Mouse (Mus musculus) lung, embryonic 15.5 days (tissue): ENCODE results near the gene Vkorc1l1. TPM values are rescaled to one million over a fixed set of nuclear protein-coding genes. Genes with fewer than 3 reads are reported as not detected.
A peak's percentile ranks its signal among the peaks of the same experiment; 100 is the strongest.

Experiments
- ATAC-seq: fragments of 200-750 bp; cut with Nextera tagmentation; 2 replicates; pipeline ENCODE4 v1.8.0; 2017; ENCODE audit warnings: moderate number of reproducible peaks, borderline replicate concordance; ENCODE audit not compliant: low FRiP score, low TSS enrichment; ENCODE audit errors: extremely low read depth
- H3K27ac ChIP-seq: fragments of 300-500 bp; sonication (generic); 2 replicates; pipeline ENCODE4 v1.5.1; 2015; ENCODE audit warnings: moderate library complexity, mild to moderate bottlenecking, inconsistent platforms
- H3K27me3 ChIP-seq: fragments of 300-500 bp; sonication (generic); 2 replicates; pipeline ENCODE4 v1.6.1; 2015; ENCODE audit warnings: inconsistent platforms
- H3K36me3 ChIP-seq: fragments of 300-500 bp; sonication (generic); 2 replicates; pipeline ENCODE4 v1.6.1; 2015; ENCODE audit warnings: inconsistent platforms
- H3K4me1 ChIP-seq: fragments of 300-500 bp; sonication (generic); 2 replicates; pipeline ENCODE4 v1.6.1; 2015; ENCODE audit warnings: inconsistent platforms
- H3K4me2 ChIP-seq: fragments of 300-500 bp; sonication (generic); 2 replicates; pipeline ENCODE4 v1.6.1; 2015; ENCODE audit warnings: inconsistent platforms, mild to moderate bottlenecking, moderate library complexity
- H3K4me3 ChIP-seq: fragments of 300-500 bp; sonication (generic); 2 replicates; pipeline ENCODE4 v1.5.1; 2015; ENCODE audit warnings: mild to moderate bottlenecking, inconsistent platforms
- H3K9ac ChIP-seq: fragments of 300-500 bp; sonication (generic); 2 replicates; pipeline ENCODE4 v1.6.1; 2015; ENCODE audit warnings: inconsistent platforms
- H3K9me3 ChIP-seq: fragments of 300-500 bp; sonication (generic); 2 replicates; pipeline ENCODE4 v1.6.1; 2016; ENCODE audit warnings: inconsistent platforms
- WGBS: fragments of 180-500 bp; shearing (Covaris S2); methylation state at CpG from one replicate; pipeline ENCODE4 v1.1.7; 2015; 5-methylcytosine and 5-hydroxymethylcytosine counted together
- polyA plus RNA-seq: library from polyadenylated mRNA; unstranded; fragments of >200 nt; fragmentation: Nextera tagmentation; extraction: Ambion mirVana; gene quantifications from 2 replicates; pipeline ENCODE4 v1.2.1, GENCODE M21; 2015

The Vkorc1l1 gene
- polyA plus RNA-seq, 1 experiment from 2014 or later = 24.8 TPM

DNA sequence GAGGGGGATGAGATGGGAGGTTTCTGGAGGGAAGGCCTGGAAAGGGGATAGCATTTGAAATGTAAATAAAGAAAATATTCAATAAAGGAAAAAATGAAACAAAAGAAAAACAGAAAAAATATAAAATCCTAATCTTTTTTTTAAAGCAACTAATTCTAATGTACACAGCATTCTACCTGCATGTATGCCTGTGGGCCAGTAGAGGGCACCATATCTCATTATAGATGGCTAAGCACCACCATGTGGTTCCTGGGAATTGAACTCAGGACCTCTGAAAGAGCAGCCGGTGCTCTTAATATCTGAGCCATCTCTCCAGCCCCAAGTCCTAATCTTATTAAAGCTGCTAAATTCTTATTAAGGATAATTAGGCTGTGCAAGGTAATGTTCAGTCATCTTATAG, 65.6 kb downstream of the Vkorc1l1 start:
- Histone ChIP-seq H3K4me1 (peaks cover 9% of the 10 kb centered on the region), H3K27me3 (no peaks in the 10 kb centered on the region), H3K9me3 (0 out of 2 replicates have a peak, but pooled peaks cover 2% of the 10 kb centered on the region), H3K27ac (no peak overlapping the region), H3K9ac (no peak overlapping the region), H3K4me3 (no peak overlapping the region), H3K4me2 (no peak overlapping the region), H3K36me3 (peaks cover 8% of the 10 kb centered on the region; the same call in 1 of the 2 replicates)
- ATAC-seq = no peak
- 86% methylated on average over 1 of the region's 1 CpGs for WGBS

DNA sequence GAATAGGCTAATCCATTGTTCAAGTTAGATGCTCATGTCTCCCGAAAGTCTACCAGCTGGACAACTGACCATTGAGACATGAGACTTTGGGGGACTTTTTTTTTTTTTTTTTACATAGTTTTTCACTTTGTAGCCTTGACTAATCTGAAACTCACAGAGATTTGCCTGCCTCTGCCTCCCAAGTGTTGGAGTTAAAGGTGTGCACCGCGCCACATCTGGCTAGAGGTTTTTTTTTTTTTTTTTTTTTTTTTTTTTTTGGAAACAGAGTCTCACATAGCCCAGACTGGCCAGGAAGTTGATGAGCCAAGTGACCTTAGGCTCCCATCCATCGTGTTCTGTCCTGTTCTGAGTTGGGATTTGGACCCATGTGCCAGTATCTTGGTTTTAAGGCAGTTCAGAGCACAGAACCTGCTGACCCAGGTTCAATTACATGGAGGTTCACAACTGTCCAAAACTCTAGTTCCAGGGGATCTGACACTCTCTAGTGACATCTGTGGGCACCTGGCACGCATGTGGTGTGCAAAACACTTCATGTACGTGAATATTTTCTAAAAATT, 66.3 kb downstream of the Vkorc1l1 start:
- Histone ChIP-seq H3K27me3 (no peaks in the 10 kb centered on the region), H3K4me1 (peaks cover 6% of the 10 kb centered on the region), H3K4me3 (no peak overlapping the region), H3K9ac (no peak overlapping the region), H3K27ac (no peak overlapping the region), H3K4me2 (no peak overlapping the region), H3K9me3 (0 out of 2 replicates have a peak, but pooled peaks cover 2% of the 10 kb centered on the region), H3K36me3 (peaks cover 8% of the 10 kb centered on the region; the same call in 1 of the 2 replicates)
- ATAC-seq = no peak
- 85% methylated on average over 6 of the region's 6 CpGs for WGBS

DNA sequence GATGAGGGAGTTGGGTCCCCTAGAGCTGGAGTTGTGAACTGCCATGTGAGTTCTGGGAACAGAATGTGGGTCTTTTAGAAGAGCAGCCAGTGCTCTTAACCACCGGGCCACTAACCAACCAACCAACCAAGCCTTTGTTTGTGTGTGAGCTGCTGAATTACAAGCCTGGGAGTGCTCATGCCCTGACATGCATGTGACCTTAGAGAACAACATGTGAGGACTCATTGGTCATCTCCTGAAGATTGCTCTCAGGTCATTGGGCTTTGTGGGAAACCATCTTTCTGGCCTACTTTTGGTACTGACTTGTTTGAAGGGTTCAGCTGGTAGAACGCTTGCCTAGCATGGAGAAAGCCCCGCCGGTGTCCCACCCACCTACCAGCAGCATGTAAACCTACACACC, 68.0 kb downstream of the Vkorc1l1 start:
- no peak for ATAC-seq
- WGBS = 100% methylated on average over 4 of the region's 4 CpGs
- peaks cover 10% of the 10 kb centered on the region; the same call in 1 of the 2 replicates for H3K36me3 ChIP-seq
- H3K27me3 ChIP-seq = no peaks in the 10 kb centered on the region
- no peak overlapping the region for H3K4me2 ChIP-seq
- H3K9me3 ChIP-seq = 0 out of 2 replicates have a peak, but pooled peaks cover 2% of the 10 kb centered on the region
- no peak overlapping the region for H3K27ac ChIP-seq
- H3K4me3 ChIP-seq = no peak overlapping the region
- no peak overlapping the region for H3K9ac ChIP-seq
- no peaks in the 10 kb centered on the region for H3K4me1 ChIP-seq

DNA sequence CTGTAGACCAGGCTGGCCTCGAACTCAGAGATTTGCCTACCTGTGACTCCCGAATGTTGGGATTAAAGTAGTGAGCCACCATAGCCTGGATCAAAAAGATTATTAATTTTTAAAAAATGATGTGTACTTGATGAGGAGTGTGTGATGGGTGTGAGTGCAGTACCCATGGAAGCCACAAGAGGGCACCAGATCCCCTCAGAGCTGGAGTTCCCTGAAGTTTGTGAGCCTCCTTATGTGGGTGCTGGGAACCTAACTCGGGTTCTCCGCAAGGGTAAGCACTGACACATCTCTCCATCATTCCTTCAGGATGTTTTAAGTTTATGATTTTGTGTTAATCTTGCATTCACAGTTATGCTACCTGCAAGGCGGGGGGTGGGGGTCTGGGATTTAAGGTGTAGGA, 69.2 kb downstream of the Vkorc1l1 start:
- Histone ChIP-seq H3K9me3 (0 out of 2 replicates have a peak, but pooled peaks cover 2% of the 10 kb centered on the region), H3K36me3 (peaks cover 14% of the 10 kb centered on the region; the same call in 1 of the 2 replicates), H3K27me3 (no peaks in the 10 kb centered on the region), H3K27ac (no peak overlapping the region), H3K4me3 (no peak overlapping the region), H3K4me1 (no peaks in the 10 kb centered on the region), H3K9ac (no peak overlapping the region), H3K4me2 (no peak overlapping the region)
- WGBS = 94% methylated on average over 5 of the region's 5 CpGs
- no peak for ATAC-seq

DNA sequence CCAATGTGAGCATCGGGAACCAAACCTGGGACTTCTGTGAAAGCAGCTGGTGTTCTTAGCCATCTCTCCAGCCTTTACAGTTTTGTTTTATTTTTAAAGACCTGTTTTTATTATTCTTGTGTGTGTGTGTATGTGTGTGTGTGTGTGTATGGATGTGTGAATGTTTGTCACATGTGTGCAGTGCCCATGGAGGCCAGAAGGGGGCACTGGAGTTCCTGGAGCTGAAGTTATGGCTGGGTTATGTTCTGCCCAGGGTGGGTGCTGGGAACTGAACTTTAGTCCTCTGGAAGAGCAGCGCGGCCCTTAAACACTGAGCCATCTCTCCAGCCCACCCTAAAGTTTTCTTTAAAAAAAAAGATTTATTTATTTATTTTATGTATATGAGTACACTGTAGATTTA, 73.3 kb downstream of the Vkorc1l1 start:
- Histone ChIP-seq H3K9me3 (0 out of 2 replicates have a peak, but pooled peaks cover 2% of the 10 kb centered on the region), H3K4me2 (no peak overlapping the region), H3K4me3 (no peak overlapping the region), H3K27me3 (no peaks in the 10 kb centered on the region), H3K36me3 (peaks cover 14% of the 10 kb centered on the region; the same call in 1 of the 2 replicates), H3K4me1 (no peaks in the 10 kb centered on the region), H3K9ac (no peak overlapping the region), H3K27ac (no peak overlapping the region)
- WGBS = 97% methylated on average over 3 of the region's 3 CpGs
- no peak for ATAC-seq

DNA sequence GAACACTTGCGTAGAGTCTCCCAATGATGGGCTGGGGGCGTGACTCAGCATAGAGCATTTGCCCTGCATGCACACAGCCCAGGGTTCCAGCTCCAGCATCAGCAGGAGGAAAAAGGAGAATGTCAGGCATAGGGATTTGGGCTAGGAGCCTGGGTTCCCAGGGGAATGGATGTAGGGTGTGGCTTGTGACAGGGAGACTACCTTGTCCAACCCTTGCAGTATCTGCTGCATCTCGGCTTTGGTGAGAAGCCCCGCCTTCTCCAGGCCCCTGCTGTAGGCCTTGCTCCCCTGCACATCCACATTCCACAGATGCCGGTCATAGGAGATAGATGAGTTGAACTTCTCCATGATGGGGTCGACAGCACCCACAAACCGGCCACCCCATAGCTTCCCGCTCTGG, 77.7 kb downstream of the Vkorc1l1 start:
- Histone ChIP-seq H3K27me3 (no peaks in the 10 kb centered on the region), H3K9ac (no peak overlapping the region), H3K4me1 (peaks cover 5% of the 10 kb centered on the region; the same call in 1 of the 2 replicates), H3K27ac (no peak overlapping the region), H3K4me2 (no peak overlapping the region), H3K4me3 (no peak overlapping the region), H3K9me3 (no peaks in the 10 kb centered on the region), H3K36me3 (peaks cover 6% of the 10 kb centered on the region; the same call in 1 of the 2 replicates)
- ATAC-seq = no peak
- WGBS = 53% methylated on average over 8 of the region's 8 CpGs

DNA sequence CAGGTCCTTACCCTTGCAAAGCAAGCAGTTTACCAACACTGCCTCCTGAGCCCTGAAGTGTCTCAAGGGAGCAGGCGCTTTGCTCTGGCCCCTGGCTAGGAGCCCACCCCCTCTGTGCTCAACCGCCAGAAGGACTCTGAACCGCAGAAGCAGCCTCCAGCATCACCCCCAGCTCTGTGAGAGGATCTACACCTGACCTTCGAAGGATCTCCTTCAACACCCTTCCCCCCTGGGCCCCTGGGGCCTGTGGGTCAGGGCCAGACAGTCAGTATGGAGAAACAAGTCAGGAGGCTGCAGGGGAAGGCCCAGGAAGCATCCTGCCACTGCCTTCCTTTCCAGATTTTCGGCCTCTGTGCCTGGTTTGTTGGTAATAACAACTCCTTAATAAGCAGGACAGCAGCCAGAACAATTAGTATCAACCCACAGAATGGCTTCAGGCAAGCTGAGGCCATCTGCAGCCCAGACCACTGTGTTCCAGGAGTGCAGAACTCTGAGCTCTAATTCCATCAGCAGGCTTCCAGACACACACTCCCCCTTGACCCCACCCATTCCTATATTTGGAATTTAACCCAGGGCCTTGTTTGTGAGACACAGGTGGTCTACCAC, 79.7 kb downstream of the Vkorc1l1 start:
- no peak for ATAC-seq
- Histone ChIP-seq H3K9me3 (no peaks in the 10 kb centered on the region), H3K4me3 (no peak overlapping the region), H3K27me3 (no peaks in the 10 kb centered on the region), H3K4me2 (no peak overlapping the region), H3K27ac (no peak overlapping the region), H3K4me1 (peaks cover 5% of the 10 kb centered on the region; the same call in 1 of the 2 replicates), H3K9ac (no peak overlapping the region), H3K36me3 (no peaks in the 10 kb centered on the region)
- 56% methylated on average over 5 of the region's 5 CpGs for WGBS

DNA sequence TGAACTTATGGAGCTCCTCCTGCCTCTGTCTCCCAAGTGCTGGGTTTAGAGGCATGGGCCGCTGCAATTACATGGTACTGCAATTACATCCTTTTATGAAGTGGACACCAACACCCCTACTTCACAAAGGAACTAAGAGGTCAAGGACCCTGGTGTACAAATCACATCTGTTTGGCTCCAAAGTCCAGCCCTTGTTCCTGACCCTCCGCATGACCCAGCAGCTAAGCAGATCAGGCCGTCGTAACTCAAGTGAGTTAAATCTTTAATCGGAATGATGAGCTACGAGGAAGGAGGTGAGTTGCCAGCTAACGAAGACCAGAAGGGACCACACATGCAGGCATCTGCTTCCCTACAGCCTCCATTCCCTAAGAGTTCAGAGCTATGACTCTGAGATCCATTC, 80.6 kb downstream of the Vkorc1l1 start:
- Histone ChIP-seq H3K27ac (no peak overlapping the region), H3K4me2 (no peak overlapping the region), H3K36me3 (no peaks in the 10 kb centered on the region), H3K27me3 (0 out of 2 replicates have a peak, but pooled peaks cover 2% of the 10 kb centered on the region), H3K9ac (no peak overlapping the region), H3K4me3 (no peak overlapping the region), H3K9me3 (no peaks in the 10 kb centered on the region), H3K4me1 (peaks cover 5% of the 10 kb centered on the region; the same call in 1 of the 2 replicates)
- ATAC-seq = no peak
- WGBS = 73% methylated on average over 7 of the region's 7 CpGs

DNA sequence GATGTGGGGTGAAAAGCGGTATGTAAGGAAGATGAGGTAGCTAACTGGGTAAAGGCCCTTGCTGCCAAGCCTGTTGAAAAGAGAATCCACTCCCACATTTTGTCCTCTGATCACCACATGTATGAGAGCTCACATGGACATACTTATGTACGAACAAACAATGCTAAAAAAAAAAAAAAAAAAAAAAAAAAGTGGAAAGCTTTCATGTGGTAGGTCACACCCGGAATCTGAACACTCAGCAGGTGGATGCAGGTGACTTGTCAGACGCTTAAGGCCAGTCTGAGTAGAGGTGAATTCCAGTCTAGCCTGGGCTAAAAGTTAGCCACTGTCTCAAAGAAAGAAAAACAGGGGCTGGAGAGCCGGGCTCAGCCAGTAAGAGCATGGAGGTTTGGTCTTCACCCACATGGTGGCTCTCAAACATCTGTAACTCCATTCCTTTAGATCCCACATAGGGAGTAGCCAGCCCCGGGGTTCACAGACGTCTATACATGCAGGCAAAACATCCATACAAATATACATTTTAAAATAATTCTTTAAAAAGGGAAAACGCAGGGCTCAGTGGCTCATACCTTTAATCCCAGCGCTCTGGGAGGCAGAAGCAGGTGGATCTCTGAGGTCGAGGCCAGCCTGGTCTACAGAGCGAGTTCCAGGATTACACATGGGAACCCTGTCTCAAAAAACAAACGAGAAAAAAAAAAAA, 81.4 kb downstream of the Vkorc1l1 start:
- Histone ChIP-seq H3K27ac (no peak overlapping the region), H3K36me3 (no peaks in the 10 kb centered on the region), H3K27me3 (0 out of 2 replicates have a peak, but pooled peaks cover 2% of the 10 kb centered on the region), H3K4me1 (peaks cover 5% of the 10 kb centered on the region; the same call in 1 of the 2 replicates), H3K9me3 (no peaks in the 10 kb centered on the region), H3K4me2 (peak overlapping the region; percentile 82), H3K4me3 (peak overlapping the region; percentile 59), H3K9ac (no peak overlapping the region)
- WGBS = 33% methylated on average over 12 of the region's 12 CpGs
- ATAC-seq = no peak

DNA sequence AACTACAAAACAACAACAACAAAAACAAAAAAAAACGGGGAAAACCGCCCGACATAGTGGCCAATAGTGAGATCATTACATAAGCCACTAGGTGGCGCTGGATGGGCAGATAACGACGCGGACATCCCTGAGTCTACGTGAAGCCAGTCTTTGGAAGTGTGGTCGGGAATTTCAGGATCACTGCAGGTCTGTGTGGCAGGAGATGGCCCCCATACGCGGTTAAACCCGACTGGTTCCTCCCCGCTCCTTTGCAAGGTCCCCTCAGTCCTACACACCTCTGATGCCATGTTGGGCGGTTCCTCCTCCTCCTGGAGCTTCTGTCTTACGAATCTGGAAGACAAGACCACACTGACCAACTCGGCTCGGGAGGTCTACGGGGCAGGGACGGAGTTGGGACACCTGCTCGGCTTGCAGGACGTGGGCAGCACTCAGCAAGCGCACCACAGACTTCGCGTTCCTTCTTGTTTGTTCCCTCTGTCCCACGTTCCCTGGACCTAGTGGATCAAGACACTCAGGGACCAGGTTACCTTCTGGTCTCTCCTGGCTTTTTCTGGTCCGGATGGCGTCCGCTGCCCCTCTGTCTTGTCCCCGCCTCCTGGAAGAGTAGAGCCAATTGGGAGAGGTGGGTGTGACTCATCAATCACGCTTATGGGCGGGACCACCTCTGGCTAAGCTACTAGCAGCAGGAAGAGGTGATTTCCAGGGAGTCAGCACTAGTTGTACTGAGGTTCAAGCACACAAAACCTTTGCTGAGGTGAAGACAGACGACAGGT, 82.2 kb downstream of the Vkorc1l1 start:
- Histone ChIP-seq H3K4me1 (peaks cover 5% of the 10 kb centered on the region; the same call in 1 of the 2 replicates), H3K27me3 (0 out of 2 replicates have a peak, but pooled peaks cover 2% of the 10 kb centered on the region), H3K4me3 (peak overlapping the region; percentile 59), H3K36me3 (no peaks in the 10 kb centered on the region), H3K27ac (peak overlapping the region; percentile 71), H3K4me2 (peak overlapping the region; percentile 82), H3K9ac (peak overlapping the region; percentile 39), H3K9me3 (no peaks in the 10 kb centered on the region)
- ATAC-seq = peak; percentile 89
- WGBS = under 1% methylated on average over 32 of the region's 32 CpGs

DNA sequence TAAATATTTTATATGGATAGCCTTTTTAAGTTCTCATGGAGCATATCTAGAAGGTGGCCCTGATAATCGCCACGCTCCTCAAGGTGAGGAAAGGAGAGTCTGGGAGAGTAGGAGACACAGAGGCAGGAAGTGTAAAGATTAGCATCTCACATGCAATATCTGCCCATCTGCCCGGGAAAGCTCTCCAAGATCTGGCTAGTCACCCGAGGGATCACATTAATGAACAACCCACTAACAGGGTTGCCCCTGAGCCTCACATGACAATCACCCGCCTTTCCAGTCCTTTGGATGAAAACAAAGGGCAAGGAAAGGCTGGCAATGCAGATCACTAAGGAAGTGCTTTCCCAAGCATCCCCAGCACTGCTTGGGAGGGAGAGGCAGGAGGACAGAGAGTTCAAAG, 85.4 kb downstream of the Vkorc1l1 start:
- ATAC-seq = no peak
- Histone ChIP-seq H3K4me3 (no peak overlapping the region), H3K36me3 (no peaks in the 10 kb centered on the region), H3K27me3 (0 out of 2 replicates have a peak, but pooled peaks cover 2% of the 10 kb centered on the region), H3K27ac (no peak overlapping the region), H3K9ac (no peak overlapping the region), H3K4me1 (peaks cover 11% of the 10 kb centered on the region; the same call in 1 of the 2 replicates), H3K4me2 (no peak overlapping the region), H3K9me3 (no peaks in the 10 kb centered on the region)
- WGBS = 70% methylated on average over 5 of the region's 5 CpGs
